Mouse (Mus musculus) kidney, embryonic 16.5 days (tissue): ENCODE results near the gene Mthfd2. TPM values are rescaled to one million over a fixed set of nuclear protein-coding genes. Genes with fewer than 3 reads are reported as not detected.

ENCODE experiments used
- ATAC-seq: fragments of 200-750 bp; cut with Nextera tagmentation; 2 replicates; pipeline ENCODE4 v1.8.0; 2017; ENCODE audit warnings: moderate TSS enrichment; ENCODE audit not compliant: low FRiP score, low TSS enrichment
- H3K27ac ChIP-seq: fragments of 300-500 bp; sonication (generic); 2 replicates; pipeline ENCODE4 v1.5.1; 2014; ENCODE audit warnings: low read length
- H3K27me3 ChIP-seq: fragments of 300-500 bp; sonication (generic); 2 replicates; pipeline ENCODE4 v1.6.1; 2014; ENCODE audit warnings: low read length, control low read depth, mixed read lengths; ENCODE audit not compliant: insufficient read depth
- H3K36me3 ChIP-seq: fragments of 300-500 bp; sonication (generic); 2 replicates; pipeline ENCODE4 v1.6.1; 2014; ENCODE audit warnings: low read length, control low read depth, mixed read lengths; ENCODE audit not compliant: insufficient read depth
- H3K4me1 ChIP-seq: fragments of 300-500 bp; sonication (generic); 2 replicates; pipeline ENCODE4 v1.6.1; 2014; ENCODE audit warnings: low read length, control low read depth, mixed read lengths; ENCODE audit not compliant: insufficient read depth
- H3K4me2 ChIP-seq: fragments of 300-500 bp; sonication (generic); replicated peaks from 2 replicates; pipeline ENCODE4 v1.6.1; 2014; ENCODE audit warnings: low read depth, low read length
- H3K4me3 ChIP-seq: fragments of 300-500 bp; sonication (generic); 2 replicates; pipeline ENCODE4 v1.5.1; 2014; ENCODE audit warnings: mild to moderate bottlenecking, low read length
- H3K9ac ChIP-seq: fragments of 300-500 bp; sonication (generic); replicated peaks from 2 replicates; pipeline ENCODE4 v1.6.1; 2014; ENCODE audit warnings: low read length
- H3K9me3 ChIP-seq: fragments of 300-500 bp; sonication (generic); 2 replicates; pipeline ENCODE4 v1.6.1; 2016; ENCODE audit warnings: low read length, control low read depth
- WGBS: fragments of 180-500 bp; shearing (Covaris S2); extraction: QIAGEN DNeasy Blood & Tissue Kit; methylation state at CpG from one replicate; pipeline ENCODE4 v1.1.7; 2014; 5-methylcytosine and 5-hydroxymethylcytosine counted together
- polyA plus RNA-seq: library from polyadenylated mRNA; unstranded; fragments of >200 nt; fragmentation: Nextera tagmentation; extraction: Ambion mirVana; gene quantifications from 2 replicates; pipeline ENCODE4 v1.2.1, GENCODE M21; 2015

Gene Mthfd2
- polyA plus RNA-seq, 1 experiment from 2014 or later = 40.5 TPM

DNA sequence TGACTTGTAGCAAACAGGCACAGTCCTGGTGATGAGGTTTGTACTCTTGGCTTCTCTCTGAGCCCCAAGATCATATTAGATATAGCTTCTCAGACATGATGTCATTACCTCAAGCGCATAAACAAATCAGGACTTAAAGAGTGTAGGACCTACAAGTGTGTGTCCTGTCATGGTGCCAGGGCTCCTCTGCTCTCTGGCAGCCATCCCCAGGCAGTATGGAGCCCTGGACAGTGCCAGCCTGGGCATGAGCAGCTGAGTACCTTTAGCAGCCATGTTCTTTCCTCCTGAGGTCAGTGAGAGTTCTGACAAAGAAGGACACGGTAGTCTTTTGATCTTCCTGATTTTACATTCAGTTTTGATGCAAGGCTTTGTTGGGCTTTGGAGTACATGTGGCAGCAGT is 17.2 kb upstream of the Mthfd2 start:
- WGBS = 100% methylated on average over 2 of the region's 2 CpGs
- H3K4me3 ChIP-seq = no peak overlapping the region
- H3K9me3 ChIP-seq = no peaks in the 10 kb centered on the region
- H3K27me3 ChIP-seq = no peaks in the 10 kb centered on the region
- peaks cover 31% of the 10 kb centered on the region for H3K36me3 ChIP-seq
- no peak overlapping the region for H3K9ac ChIP-seq
- H3K27ac ChIP-seq = no peak overlapping the region
- H3K4me1 ChIP-seq = no peaks in the 10 kb centered on the region
- no peak overlapping the region for H3K4me2 ChIP-seq
- ATAC-seq = no peak

DNA sequence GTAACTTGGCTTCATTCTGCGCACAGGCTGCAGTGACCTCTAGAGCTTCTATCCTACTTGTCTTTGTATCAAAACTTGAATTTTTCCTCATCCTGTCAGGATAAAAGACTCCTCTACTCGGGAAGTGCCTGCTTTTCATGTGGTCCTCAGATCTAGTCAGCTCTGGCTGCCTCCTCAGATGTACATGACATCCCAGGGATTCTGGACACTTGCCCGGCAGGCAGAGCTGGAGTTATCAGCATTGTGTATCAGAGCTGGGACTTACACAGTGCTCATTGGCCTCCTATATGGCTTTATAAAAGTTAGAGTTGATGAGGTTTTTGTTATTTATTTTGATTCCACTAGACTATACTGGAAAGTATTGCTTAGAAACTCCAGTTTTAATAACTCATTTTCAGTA is 15.7 kb upstream of the Mthfd2 start:
- no peak overlapping the region for H3K4me3 ChIP-seq
- no peak overlapping the region for H3K4me2 ChIP-seq
- peaks cover 38% of the 10 kb centered on the region for H3K36me3 ChIP-seq
- H3K9ac ChIP-seq = no peak overlapping the region
- H3K4me1 ChIP-seq = no peaks in the 10 kb centered on the region
- 83% methylated on average over 3 of the region's 3 CpGs for WGBS
- H3K27ac ChIP-seq = no peak overlapping the region
- no peaks in the 10 kb centered on the region for H3K27me3 ChIP-seq
- H3K9me3 ChIP-seq = no peaks in the 10 kb centered on the region
- ATAC-seq = no peak

DNA sequence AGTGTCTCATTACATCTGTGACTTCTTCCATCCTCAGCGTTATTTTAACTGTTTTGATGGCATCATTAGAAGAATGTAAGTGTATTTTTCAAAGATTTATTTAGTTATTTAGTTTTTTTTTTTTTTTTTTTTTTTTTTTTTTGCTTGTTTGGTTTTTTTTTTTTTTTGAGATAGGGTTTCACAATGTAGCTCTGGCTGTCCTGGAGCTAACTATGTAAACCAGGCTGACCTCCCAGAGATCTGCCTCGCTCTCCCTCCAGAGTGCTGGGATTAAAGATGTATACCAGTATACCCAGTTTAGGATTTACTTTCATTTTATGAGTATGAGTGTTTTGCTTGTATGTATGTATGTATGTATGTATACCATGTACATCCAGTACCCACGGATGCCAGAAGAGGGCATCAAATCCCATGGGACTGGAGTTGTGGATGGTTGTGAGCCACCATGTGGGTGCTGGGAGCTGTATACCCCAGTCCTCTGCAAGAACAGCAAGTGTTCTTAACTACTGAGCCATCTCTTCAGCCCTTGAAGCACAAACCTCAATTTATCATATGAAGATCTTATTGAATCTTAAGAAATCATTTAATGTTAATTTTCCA is 2.0 kb upstream of the Mthfd2 start:
- H3K27ac ChIP-seq = no peak overlapping the region
- H3K4me2 ChIP-seq = no peak overlapping the region
- H3K36me3 ChIP-seq = peaks cover 25% of the 10 kb centered on the region
- H3K4me1 ChIP-seq = peaks cover 11% of the 10 kb centered on the region
- no peaks in the 10 kb centered on the region for H3K27me3 ChIP-seq
- 96% methylated on average over 3 of the region's 3 CpGs for WGBS
- H3K9me3 ChIP-seq = no peaks in the 10 kb centered on the region
- no peak overlapping the region for H3K4me3 ChIP-seq
- H3K9ac ChIP-seq = no peak overlapping the region
- no peak for ATAC-seq

DNA sequence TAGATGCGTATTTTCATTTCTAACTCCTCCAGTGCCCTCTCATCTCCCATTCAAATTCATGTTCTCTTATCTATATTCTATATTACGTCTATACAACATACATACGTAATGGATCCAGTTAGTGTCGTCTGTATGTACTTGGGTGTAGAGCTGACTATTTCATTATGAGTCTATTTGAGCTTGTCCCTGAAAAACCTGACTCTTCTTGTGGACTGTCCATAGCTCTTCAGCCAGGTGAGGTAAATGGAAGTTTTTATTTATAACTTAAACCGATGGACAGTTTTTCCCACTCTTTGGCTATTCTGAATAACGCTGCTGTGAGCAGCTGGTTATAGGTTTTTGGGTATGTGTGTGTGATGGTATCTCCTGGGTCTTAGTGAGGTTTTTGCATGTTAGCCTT is 1.1 kb upstream of the Mthfd2 start:
- no peak for ATAC-seq
- peak overlapping the region; percentile 90 for H3K9ac ChIP-seq
- WGBS = 54% methylated on average over 6 of the region's 6 CpGs

DNA sequence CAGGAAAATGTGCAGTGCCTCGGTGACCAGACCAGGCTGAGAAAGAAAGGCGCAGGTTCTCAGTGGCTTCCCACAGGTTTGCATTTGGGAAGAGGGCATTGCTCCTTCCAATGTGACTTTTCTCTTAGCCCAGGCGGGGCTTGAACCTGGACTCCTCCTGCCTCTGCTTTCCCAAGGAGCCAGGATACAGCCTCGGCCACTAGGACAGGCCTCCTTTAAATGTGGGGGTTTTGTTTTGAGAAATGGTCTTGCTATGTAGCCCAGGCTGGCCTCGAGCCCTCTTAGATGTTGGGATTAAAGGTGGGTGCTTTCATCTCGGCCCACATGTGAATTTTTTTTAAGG is 657 bp upstream of the Mthfd2 start:
- 3% methylated on average over 6 of the region's 6 CpGs for WGBS
- Histone ChIP-seq H3K27me3 (no peaks in the 10 kb centered on the region), H3K9me3 (no peaks in the 10 kb centered on the region), H3K36me3 (peaks cover 15% of the 10 kb centered on the region; the same call in 1 of the 2 replicates), H3K9ac (peak overlapping the region; percentile 90), H3K4me3 (peak overlapping the region; percentile 78), H3K4me2 (peak overlapping the region; percentile 60), H3K4me1 (peaks cover 11% of the 10 kb centered on the region), H3K27ac (peak overlapping the region; percentile 93)
- ATAC-seq = no peak; the same call in 1 of the 2 replicates

More for the DNA sequence above, 1.1 kb upstream of the Mthfd2 start:
- H3K27me3 ChIP-seq = no peaks in the 10 kb centered on the region
- H3K4me1 ChIP-seq = peaks cover 11% of the 10 kb centered on the region
- H3K9me3 ChIP-seq = no peaks in the 10 kb centered on the region
- peak overlapping the region; percentile 60 for H3K4me2 ChIP-seq
- peak overlapping the region; percentile 78 for H3K4me3 ChIP-seq
- H3K36me3 ChIP-seq = peaks cover 19% of the 10 kb centered on the region; the same call in 1 of the 2 replicates
- no peak overlapping the region; the same call in 1 of the 2 replicates for H3K27ac ChIP-seq

DNA sequence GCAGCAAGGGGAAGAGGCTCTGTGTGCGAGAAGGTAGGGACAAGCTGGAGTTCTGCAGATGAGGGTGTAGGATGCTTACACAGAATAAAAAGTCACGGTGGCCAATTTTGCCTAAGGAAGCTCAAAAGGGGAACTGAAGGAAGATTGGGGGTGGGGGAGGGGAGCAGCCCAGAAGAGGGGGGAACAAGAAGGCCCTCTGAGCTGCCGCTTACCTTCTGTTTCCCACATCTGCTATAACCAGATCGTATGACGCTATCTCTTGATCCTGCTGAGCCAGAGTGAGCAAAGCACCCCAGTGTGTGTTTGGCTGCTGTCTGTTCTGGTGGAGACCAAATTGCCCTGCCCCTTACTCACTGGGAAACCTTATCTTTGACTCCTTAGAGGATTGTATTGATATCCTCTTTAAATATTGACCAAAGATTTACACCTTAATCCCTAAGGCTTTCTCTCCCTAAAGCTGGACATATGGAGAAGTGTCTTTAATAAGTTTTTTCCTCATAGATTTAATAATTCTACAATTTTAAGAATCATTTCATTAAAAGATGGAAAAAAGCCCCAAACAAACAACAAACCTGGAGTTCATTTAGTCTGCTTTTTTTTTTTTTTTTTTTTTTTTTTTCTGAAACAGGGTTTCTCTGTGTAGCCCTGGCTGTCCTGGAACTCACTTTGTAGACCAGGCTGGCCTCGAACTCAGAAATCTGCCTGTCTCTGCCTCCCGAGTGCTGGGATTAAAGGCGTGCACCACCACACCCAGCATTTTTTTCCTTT is 1.9 kb downstream of the Mthfd2 start:
- Histone ChIP-seq H3K4me2 (no peak overlapping the region), H3K4me3 (no peak overlapping the region), H3K4me1 (peaks cover 11% of the 10 kb centered on the region), H3K9ac (no peak overlapping the region), H3K27ac (no peak overlapping the region), H3K9me3 (no peaks in the 10 kb centered on the region), H3K27me3 (no peaks in the 10 kb centered on the region), H3K36me3 (0 out of 2 replicates have a peak, but pooled peaks cover 2% of the 10 kb centered on the region)
- ATAC-seq = no peak
- WGBS = 68% methylated on average over 8 of the region's 8 CpGs

DNA sequence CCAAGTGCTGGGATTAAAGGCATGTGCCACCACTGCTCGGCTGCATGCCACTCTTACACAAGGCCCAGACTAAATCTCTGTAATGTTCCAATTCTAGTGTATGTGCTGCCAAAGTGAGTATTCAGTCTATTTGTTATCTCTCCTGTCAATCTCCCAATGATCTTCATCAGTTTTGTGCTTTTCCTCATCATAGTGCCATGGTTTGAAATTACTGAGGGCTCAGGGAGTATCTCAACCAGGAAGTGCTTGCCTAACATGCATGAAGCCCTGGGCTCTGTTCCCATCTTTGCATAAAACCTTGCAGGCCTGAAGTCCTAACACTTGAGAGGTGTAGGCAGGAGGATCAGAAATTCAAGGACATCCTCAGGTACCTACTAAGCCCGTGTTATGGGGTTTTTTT is 2.9 kb downstream of the Mthfd2 start:
- no peaks in the 10 kb centered on the region for H3K9me3 ChIP-seq
- no peak overlapping the region for H3K4me3 ChIP-seq
- no peak for ATAC-seq
- H3K27me3 ChIP-seq = no peaks in the 10 kb centered on the region
- H3K9ac ChIP-seq = no peak overlapping the region
- H3K4me2 ChIP-seq = no peak overlapping the region
- no peaks in the 10 kb centered on the region for H3K36me3 ChIP-seq
- peaks cover 11% of the 10 kb centered on the region for H3K4me1 ChIP-seq
- H3K27ac ChIP-seq = no peak overlapping the region
- 67% methylated on average over 2 of the region's 2 CpGs for WGBS

DNA sequence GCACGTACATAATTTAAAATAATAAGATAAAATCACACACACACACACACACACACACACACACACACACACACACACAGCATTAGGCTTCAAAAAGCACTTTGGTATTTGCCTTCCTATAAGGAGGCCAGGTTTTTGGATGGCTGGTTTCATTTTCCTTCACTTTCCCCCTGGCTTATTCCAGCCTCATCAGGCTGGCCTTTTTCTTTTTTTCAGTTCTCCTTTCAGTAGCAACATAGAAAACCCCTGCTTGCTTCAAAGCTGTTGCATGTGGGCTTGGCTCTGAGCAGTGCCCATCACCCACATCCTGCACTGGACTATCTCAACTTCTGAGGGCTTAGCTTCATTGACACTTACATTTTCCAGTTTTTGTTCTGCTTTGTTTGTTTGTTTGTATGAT is 3.8 kb downstream of the Mthfd2 start:
- Histone ChIP-seq H3K9ac (no peak overlapping the region), H3K4me1 (peaks cover 9% of the 10 kb centered on the region), H3K27ac (no peak overlapping the region), H3K4me2 (no peak overlapping the region), H3K9me3 (no peaks in the 10 kb centered on the region), H3K4me3 (no peak overlapping the region), H3K27me3 (no peaks in the 10 kb centered on the region), H3K36me3 (no peaks in the 10 kb centered on the region)
- 50% methylated on average over 1 of the region's 1 CpGs for WGBS
- no peak for ATAC-seq

DNA sequence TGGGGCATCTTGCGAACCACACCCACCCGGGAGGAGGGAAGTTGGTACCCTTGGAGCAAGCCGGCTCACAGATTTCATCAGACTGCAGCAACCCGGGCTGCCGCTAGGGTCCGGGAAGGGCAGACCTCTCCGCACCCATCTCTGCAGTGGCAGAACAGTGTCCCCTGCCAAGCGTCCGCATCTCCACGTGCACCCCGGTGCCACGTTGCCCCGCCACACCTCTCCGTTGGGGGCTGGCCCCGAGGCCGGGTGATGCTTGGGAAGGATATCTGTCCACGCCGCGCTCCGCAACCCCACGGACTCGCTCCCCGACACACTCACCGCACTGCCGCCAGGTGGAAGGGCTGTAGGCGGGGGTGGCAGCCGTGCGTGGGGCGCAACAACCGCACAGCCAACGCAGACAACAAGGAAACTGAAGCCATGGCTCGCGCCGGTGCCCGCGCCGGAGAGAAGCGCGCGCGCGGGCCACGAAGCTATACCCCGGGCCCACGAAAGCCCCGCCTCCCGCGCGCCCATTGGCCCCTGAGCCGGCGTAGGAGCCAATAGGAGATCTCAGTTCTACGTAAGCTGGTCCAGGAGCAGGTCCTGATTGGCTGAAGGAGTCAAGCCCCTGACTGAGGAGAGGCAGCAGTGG is 8.5 kb downstream of the Mthfd2 start:
- Histone ChIP-seq H3K4me2 (peak overlapping the region; percentile 86), H3K27me3 (no peaks in the 10 kb centered on the region), H3K36me3 (0 out of 2 replicates have a peak, but pooled peaks cover 3% of the 10 kb centered on the region), H3K9ac (peak overlapping the region; percentile 79), H3K4me1 (peaks cover 19% of the 10 kb centered on the region), H3K27ac (peak overlapping the region; percentile 72), H3K4me3 (peak overlapping the region; percentile 99), H3K9me3 (no peaks in the 10 kb centered on the region)
- under 1% methylated on average over 52 of the region's 52 CpGs for WGBS
- peak; percentile 98 for ATAC-seq

DNA sequence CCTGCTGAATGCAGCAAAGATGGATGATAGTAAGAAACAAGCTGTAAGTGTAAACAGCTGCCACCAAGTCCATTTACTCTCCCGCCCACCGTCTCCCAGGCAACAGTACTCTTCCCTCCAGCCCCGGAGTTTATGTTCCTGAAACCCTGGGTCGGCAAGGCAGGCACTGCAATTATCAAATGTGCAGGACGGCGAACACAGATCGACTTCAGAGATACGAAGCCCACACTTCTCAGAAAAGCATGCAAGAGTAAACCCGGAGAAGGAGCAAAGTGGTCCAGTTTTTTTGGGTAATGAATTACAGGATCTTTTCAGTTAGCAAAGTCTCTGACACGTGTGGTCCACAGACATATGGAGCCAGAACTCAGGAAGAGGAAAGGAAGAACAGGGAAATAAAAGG is 9.7 kb downstream of the Mthfd2 start:
- Histone ChIP-seq H3K27ac (peak overlapping the region; percentile 53), H3K4me3 (peak overlapping the region; percentile 99), H3K27me3 (no peaks in the 10 kb centered on the region), H3K4me1 (peaks cover 19% of the 10 kb centered on the region), H3K9ac (peak overlapping the region; percentile 4; the same call in 1 of the 2 replicates), H3K9me3 (no peaks in the 10 kb centered on the region), H3K4me2 (peak overlapping the region; percentile 86), H3K36me3 (peaks cover 7% of the 10 kb centered on the region)
- ATAC-seq = 0 out of 2 replicates have a peak, but pooled peaks have one; percentile 24
- WGBS = 4% methylated on average over 10 of the region's 10 CpGs
